Mouse (Mus musculus) lung, adult 2 months (tissue): Measurements from ENCODE around the gene Rbm5. TPM values are rescaled to one million over a fixed set of nuclear protein-coding genes. Genes with fewer than 3 reads are reported as not detected.

ENCODE experiments used
- DNase-seq: peaks from one replicate; pipeline ENCODE4 v3.0.0; 2022
- H3K4me1 ChIP-seq: fragments of 200-500 bp; 2 replicates; pipeline ENCODE4 v1.6.1; 2011; ENCODE audit warnings: low read length; ENCODE audit not compliant: control insufficient read depth, insufficient read depth
- H3K4me3 ChIP-seq: fragments of 200-500 bp; replicated peaks from 2 replicates; pipeline ENCODE3; 2011; ENCODE audit warnings: low read depth, mild to moderate bottlenecking, control low read depth, low read length; ENCODE audit errors: extremely low read depth
- CTCF ChIP-seq: fragments of 200-500 bp; IDR thresholded peaks from 2 replicates; pipeline ENCODE4 v1.5.1; 2011; ENCODE audit warnings: mild to moderate bottlenecking, low read length, control low read depth; ENCODE audit not compliant: insufficient read depth
- POLR2A ChIP-seq: fragments of 200-500 bp; IDR thresholded peaks from 2 replicates; pipeline ENCODE4 v1.6.1; 2011; ENCODE audit warnings: low read depth, mild to moderate bottlenecking, control low read depth, low read length, borderline replicate concordance; ENCODE audit errors: extremely low read depth
- WGBS: fragments of 180-500 bp; shearing (Covaris S2); methylation state at CpG from one replicate; pipeline ENCODE4 v1.1.7; 2018; 5-methylcytosine and 5-hydroxymethylcytosine counted together
- polyA plus RNA-seq: library from polyadenylated mRNA; depleted of rRNA; stranded (reverse); fragments of >200 nt; gene quantifications from 2 replicates; pipeline ENCODE4 v1.2.3, GENCODE M21; 2012; rRNA removed

Gene Rbm5
- polyA plus RNA-seq, result 54.0 and 77.1 TPM in 2 replicates

- TF ChIP-seq CTCF (no peak), POLR2A (peak; percentile 93; the same call in 1 of the 2 replicates)
- under 1% methylated on average over 60 of the region's 60 CpGs for WGBS
Measured at GRCm38 (mm10) chr9:107770374-107771290, at the start of gene Rbm5. TSS of gene Rbm5 (minus strand) at chr9:107770996.

GRCm38 (mm10) chr9:107812132-107812531 is 41.3 kb upstream of the Rbm5 start:
- 86% methylated on average over 1 of the region's 1 CpGs for WGBS
- DNase-seq, result no peak
- TF ChIP-seq POLR2A (no peak), CTCF (no peak)
- H3K4me3 ChIP-seq, result no peak overlapping the region
- no peaks in the 10 kb centered on the region for H3K4me1 ChIP-seq

More at GRCm38 (mm10) chr9:107770374-107771290, at the start of gene Rbm5:
- peaks cover 8% of the 10 kb centered on the region for H3K4me1 ChIP-seq
- peak within 1 kb of the TSS; percentile 91 for H3K4me3 ChIP-seq
- DNase-seq, result peak; percentile 89

- DNase-seq, result no peak
- no peak for TF ChIP-seq CTCF
- no peak for TF ChIP-seq POLR2A
- H3K4me1 ChIP-seq, result no peaks in the 10 kb centered on the region
- 92% methylated on average over 2 of the region's 2 CpGs for WGBS
- no peak overlapping the region for H3K4me3 ChIP-seq
Measured at GRCm38 (mm10) chr9:107810985-107811384, 40.2 kb upstream of the Rbm5 start.

- no peak for TF ChIP-seq CTCF
- TF ChIP-seq POLR2A, result no peak
- WGBS, result 64% methylated on average over 6 of the region's 6 CpGs
- DNase-seq, result no peak
- Histone ChIP-seq H3K4me3 (no peak overlapping the region), H3K4me1 (no peaks in the 10 kb centered on the region)
Measured at GRCm38 (mm10) chr9:107791714-107792113, 20.9 kb upstream of the Rbm5 start.

- DNase-seq, result no peak
- no peak for TF ChIP-seq POLR2A
- TF ChIP-seq CTCF, result no peak
- H3K4me1 ChIP-seq, result no peaks in the 10 kb centered on the region
- H3K4me3 ChIP-seq, result no peak overlapping the region
- 89% methylated on average over 11 of the region's 11 CpGs for WGBS
Measured at GRCm38 (mm10) chr9:107782536-107783203, 11.9 kb upstream of the Rbm5 start.

- DNase-seq, result no peak
- H3K4me3 ChIP-seq, result no peak overlapping the region
- TF ChIP-seq CTCF, result no peak
- TF ChIP-seq POLR2A, result no peak
- H3K4me1 ChIP-seq, result no peaks in the 10 kb centered on the region
Measured at GRCm38 (mm10) chr9:107776809-107777208, 6.0 kb upstream of the Rbm5 start.

- DNase-seq, result no peak
- Histone ChIP-seq H3K4me3 (no peak overlapping the region), H3K4me1 (peaks cover 5% of the 10 kb centered on the region)
- 95% methylated on average over 3 of the region's 3 CpGs for WGBS
- no peak for TF ChIP-seq CTCF
Measured at GRCm38 (mm10) chr9:107774411-107774810, 3.6 kb upstream of the Rbm5 start.

GRCm38 (mm10) chr9:107771782-107772181 is 986 bp upstream of the Rbm5 start:
- 67% methylated on average over 2 of the region's 2 CpGs for WGBS
- Histone ChIP-seq H3K4me3 (no peak overlapping the region), H3K4me1 (peaks cover 8% of the 10 kb centered on the region)
- no peak for DNase-seq
- TF ChIP-seq CTCF, result no peak
- no peak for TF ChIP-seq POLR2A

- DNase-seq, result no peak
- Histone ChIP-seq H3K4me3 (peak overlapping the region; percentile 91), H3K4me1 (peaks cover 8% of the 10 kb centered on the region)
- under 1% methylated on average over 9 of the region's 9 CpGs for WGBS
- no peak for TF ChIP-seq CTCF
- no peak for TF ChIP-seq POLR2A
Measured at GRCm38 (mm10) chr9:107770037-107770373, 791 bp downstream of the Rbm5 start.
